Mouse (Mus musculus): ENCODE results near the gene Rai1.

The Rai1 gene

GRCm38 (mm10) chr11:60190055-60190641 is 85.3 kb downstream of the Rai1 start:
- no peak for DNase-seq (ENCODE audit: low read depth, low spot score)

DNA sequence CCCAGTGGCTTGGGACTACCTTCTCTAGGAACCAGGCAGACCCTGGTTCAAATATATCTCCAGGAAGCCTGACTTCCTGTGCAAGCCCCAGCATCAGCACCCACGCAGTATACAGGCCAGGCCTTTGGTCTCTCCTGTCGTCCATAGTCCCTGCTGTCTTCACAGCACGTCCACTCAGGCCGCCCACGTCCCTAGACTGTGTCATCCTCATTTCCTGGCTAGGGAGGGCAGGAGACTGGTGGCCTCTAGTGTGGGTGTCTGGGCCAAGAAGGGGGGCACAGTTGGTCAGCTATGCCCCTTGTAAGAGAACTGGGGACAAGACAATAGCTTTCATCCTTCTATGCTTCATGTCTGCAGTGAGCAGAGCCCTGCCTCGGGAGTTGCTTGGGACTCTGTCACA is 87.7 kb downstream of the Rai1 start:
- DNase-seq (ENCODE audit: low read depth, low spot score): no peak

DNA sequence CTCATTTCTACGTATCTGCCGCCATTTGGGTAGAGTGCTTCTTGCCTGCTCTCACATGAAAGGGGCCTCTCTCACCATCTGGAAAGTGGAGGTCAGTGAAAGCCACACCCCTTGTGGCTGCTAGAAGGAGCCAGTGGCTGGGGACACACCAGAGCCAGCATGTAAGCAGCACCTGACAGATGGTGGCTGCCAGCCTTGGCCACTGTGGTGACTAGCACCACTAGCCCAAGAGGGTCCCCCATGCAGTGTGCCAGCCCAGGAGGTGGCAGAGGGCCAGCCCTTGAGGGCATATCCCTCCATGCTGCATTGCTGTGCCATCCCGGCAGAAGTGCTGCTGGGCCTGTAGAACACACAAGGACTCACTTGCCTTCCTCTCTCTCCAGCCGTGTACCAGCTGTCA is 88.7 kb downstream of the Rai1 start:
- DNase-seq (ENCODE audit: low read depth, low spot score): no peak

DNA sequence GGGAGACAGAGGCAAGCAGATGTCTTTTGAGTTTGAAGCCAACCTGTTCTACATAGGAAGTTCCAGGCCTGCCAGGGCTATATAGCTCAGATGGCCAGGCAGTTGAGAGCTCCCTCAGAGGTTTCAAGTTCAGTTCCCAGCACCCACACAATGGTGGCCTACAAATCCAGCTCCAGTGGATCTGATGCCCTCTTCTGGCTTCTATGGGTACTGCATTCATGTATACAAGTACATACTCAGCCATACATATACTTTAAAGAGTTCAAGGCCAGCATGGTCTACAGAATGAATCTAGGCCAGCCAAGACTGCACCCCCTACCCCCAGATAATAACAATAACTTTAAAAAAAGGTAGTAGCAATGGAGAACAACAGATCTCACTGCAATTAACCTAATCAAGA is 90.3 kb downstream of the Rai1 start:
- DNase-seq (ENCODE audit: low read depth, low spot score): peak; percentile 57

- no peak for DNase-seq (ENCODE audit: low read depth, low spot score)
These were observed 91.5 kb downstream of the Rai1 start for GRCm38 (mm10) chr11:60196344-60196743.

GRCm38 (mm10) chr11:60197998-60198619 is 93.3 kb downstream of the Rai1 start:
- no peak for DNase-seq (ENCODE audit: low read depth, low spot score)

DNA sequence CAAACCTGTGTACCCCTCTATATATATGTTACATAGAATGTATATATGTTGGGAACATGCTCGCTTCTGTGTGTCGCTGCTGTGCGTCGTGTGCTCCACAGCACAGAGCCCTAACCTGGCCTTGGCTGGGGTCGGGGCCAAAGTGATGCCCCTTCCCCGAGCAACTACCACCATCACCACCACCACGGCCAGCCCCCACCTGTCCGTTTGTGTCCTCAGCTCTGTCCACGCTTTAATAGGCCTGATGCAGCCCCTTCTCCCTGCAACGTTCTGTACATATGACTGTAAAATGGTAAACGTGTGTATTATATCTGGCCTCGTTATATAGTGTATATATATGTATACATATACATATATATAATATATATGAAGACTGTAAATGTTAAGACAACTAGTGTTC is 93.8 kb downstream of the Rai1 start:
- no peak for DNase-seq (ENCODE audit: low read depth, low spot score)

GRCm38 (mm10) chr11:60199702-60200184 is 94.9 kb downstream of the Rai1 start:
- peak; percentile 90 for DNase-seq (ENCODE audit: low read depth, low spot score)

DNA sequence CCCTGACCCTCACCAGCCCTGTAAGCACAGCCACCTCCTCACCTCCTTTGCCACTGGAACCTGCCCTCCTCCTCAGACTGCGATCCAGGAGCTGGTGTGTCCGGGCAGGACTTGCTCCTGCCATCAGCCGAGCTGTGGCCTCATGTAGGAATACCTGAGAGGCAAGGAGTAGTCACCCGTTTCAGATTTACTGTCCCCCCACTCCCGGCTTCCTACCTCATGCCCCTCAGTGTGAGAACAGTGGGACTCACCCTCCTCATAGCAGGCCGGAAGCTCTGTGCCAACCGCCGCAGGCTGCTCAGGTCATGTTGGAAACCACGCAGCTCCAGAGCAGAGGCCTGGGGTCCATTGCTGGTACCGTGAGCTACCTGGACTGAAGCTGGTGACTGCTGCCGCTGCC is 95.6 kb downstream of the Rai1 start:
- no peak for DNase-seq (ENCODE audit: low read depth, low spot score)

DNA sequence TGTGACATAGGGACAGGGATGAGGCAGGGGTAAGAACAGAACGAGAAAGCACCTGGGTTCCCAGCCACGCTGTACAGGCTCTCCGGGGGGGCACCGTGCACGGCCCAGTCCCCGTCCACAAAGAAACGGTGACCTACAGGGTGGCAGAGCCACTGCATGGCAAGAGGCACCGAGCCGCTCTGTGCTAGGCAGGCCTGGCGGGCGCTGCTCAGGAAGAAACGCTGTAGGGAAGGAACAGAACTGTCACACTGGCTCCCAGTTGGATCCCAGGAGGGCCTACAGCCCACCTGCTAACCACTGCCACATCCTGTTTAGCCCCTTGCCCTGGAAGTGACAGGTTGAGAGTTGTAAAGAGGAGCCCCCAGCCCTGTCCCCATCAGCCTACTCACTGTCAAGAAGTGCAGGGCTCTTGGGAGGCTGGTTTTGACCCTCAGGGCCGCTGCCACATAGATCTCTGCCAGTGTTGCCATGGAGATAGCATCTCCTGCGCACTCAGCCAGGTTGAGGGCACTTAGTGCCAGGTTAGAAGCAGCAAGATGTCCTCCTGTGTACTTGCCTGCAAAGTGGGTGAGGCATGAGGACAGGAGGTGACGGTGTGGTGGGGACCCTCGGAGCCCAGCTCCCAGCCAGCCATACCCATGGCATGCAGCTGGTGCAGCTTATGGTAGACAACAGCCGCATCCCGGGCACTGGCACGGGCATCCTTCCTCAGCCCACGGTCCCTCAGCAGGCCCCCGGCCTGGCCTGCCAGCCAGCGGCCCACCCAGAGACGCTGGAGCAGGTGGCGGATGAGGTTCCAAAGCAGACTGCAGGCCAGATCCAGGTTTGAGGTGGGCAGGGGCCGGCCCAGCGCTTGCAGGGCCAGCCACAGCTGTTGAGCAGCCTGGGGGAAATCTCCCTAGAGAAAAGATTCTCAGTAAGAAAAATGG is 98.2 kb downstream of the Rai1 start:
- DNase-seq (ENCODE audit: low read depth, low spot score): no peak

GRCm38 (mm10) chr11:60205026-60205425 is 100.2 kb downstream of the Rai1 start:
- DNase-seq (ENCODE audit: low read depth, low spot score): no peak

GRCm38 (mm10) chr11:60206207-60206606 is 101.4 kb downstream of the Rai1 start:
- no peak for DNase-seq (ENCODE audit: low read depth, low spot score)

DNA sequence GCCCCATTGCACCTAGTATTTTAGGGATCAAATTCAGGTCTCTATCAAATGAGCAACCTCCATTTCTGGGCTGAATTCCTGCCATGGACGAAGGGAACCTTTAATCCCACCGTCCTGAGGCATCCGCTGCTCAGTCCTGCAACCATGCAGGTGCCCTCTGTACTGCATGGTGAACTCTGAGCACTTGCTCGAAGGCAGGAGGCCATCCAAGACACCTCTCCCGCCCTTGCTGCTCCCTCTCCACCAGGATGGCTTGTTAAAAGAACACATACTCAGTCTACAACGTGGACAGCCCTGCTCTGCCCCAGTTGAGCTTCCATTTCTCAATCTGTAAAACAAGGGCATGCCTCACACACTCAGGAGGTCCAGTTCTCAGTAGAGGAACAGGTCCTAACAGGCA is 103.4 kb downstream of the Rai1 start:
- DNase-seq (ENCODE audit: low read depth, low spot score): no peak

DNA sequence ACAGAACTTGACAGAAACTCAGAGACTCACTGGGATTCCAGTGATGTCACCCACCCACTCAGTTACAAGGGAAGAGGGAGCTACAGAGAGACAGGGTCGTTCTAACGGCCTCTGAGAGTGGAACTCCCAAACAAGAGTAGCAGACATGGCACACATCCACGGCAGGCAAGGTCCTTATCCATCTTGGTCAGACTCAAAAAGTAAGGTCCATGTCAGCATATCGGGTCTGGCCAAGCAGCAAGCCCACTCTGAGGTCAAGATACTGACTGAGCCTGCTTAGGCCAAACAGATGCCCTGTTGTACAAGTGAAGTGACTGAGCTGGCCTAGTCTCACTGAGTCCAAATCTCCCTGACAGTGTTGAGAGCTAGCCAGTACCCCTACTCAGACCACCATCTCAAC is 103.9 kb downstream of the Rai1 start:
- no peak for DNase-seq (ENCODE audit: low read depth, low spot score)

GRCm38 (mm10) chr11:60209217-60209932 is 104.6 kb downstream of the Rai1 start:
- DNase-seq (ENCODE audit: low read depth, low spot score): no peak

DNA sequence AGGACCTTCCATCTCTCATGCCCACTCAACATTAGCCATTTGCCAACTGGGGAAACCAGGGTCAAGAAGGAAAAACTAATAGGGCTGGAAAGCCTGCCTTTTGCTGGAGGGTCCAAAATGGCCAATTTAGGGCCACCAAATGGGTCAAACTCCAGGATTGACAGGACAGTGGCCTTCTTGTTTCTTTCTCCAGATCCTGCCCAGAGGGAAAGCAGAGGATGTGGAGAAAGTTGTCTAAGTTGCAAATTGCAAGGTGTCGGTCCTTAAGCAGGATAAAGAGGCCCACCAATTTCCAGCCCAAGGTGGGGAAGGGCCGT is 105.1 kb downstream of the Rai1 start:
- no peak for DNase-seq (ENCODE audit: low read depth, low spot score)

DNA sequence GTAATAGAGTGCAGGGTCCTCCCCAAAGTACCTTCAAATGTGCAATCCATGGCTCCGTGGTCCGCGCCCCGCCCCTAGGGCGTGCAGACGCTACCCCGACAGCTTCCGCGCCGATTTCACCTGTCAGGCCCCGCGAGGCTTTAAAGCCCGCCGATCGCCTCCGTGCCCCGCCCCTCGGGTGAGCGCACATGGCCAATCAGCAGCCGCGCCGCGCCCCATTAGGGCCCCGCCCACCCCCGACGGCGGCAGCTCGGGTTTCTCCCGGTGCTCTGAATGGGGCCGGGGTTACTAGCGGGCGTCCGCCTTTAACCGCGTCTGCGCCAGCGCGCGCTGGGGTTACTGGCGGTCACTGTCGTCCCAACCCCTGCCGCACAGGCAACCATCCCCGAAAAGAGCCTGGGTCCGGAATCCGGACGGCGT is 105.5 kb downstream of the Rai1 start:
- peak; percentile 91 for DNase-seq (ENCODE audit: low read depth, low spot score)

DNA sequence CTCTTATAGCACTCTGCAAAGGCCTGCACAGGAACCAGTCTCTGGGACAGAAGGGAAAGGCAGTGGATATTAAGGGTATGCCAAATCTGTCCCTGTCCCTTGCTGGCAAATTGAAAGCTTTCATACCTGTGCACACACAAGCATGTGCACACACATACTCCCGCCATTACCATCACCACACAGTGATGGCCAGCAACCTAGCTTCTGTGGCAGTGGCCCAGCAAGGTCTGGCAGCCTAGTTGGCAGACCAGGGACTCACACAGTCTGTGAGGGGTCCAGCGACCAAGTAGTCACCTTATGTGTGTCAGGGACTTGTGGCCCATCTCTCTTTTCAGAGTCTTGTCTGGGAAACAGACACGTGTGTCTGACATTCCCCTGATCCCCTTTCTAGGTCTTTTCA is 106.3 kb downstream of the Rai1 start:
- DNase-seq (ENCODE audit: low read depth, low spot score): no peak

GRCm38 (mm10) chr11:60211761-60212160 is 106.9 kb downstream of the Rai1 start:
- DNase-seq (ENCODE audit: low read depth, low spot score): no peak

DNA sequence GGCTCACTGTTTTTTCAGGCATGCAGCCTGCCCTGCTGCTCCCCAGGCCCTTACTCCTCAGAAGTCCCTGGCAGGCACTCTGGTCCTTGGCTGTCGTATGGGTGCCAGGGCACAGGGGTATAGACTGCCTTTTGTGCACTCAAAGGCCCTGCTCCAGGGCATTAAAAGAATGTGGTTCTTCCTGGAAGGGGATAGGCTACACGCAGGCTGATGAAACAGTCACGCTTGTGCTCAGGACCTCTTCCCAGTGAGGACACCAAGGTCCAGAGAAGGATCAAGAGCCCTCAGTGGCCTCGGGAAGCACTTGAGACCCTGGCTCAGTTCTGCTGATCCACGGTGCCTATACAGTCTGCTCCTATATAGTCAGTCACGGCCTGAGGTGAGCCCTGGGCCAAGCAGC is 108.5 kb downstream of the Rai1 start:
- DNase-seq (ENCODE audit: low read depth, low spot score): no peak

DNA sequence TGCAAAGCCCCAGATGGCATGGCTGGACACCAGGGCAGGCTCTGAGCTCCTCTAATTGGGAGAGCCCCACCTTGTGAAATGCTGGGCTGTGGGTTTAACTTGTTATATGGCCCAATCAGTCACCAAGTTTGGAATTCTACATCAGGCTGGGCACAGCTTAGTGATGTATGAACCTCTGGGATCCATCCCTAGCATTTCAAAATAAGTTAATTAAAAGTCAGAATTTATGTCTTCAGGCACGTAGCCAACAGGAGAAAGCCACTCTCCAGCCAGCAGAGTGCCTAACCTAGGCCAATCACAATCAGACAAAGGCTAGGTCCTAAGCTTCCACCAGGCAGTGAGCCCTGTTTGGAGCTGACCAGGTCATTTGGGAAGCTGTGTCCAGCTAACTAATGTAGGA is 111.9 kb downstream of the Rai1 start:
- DNase-seq (ENCODE audit: low read depth, low spot score): no peak

- DNase-seq (ENCODE audit: low read depth, low spot score): no peak
These were observed 112.7 kb downstream of the Rai1 start for GRCm38 (mm10) chr11:60217467-60217866.

Measured in forelimb bud, embryonic 11.5 days (tissue).